Mouse (Mus musculus) kidney, adult 9 months (tissue): ENCODE data around the gene Btbd35f16.
"Not testable (repeated sequence)": the region's sequence is repeated elsewhere in the genome, so short reads cannot be mapped to it uniquely, and the experiment has no call there.

Experiments used
- DNase-seq: peaks from one replicate; pipeline ENCODE4 v3.0.0; 2022

Gene Btbd35f16

GRCm38 (mm10) chrX:3956902-3957301 lies at the start of gene Btbd35f16:
Gene Btbd35f16, minus strand, starts transcription at chrX:3957002.
- not testable (repeated sequence) for DNase-seq
